Mouse (Mus musculus): ENCODE data around the gene Cdc45.

DNA sequence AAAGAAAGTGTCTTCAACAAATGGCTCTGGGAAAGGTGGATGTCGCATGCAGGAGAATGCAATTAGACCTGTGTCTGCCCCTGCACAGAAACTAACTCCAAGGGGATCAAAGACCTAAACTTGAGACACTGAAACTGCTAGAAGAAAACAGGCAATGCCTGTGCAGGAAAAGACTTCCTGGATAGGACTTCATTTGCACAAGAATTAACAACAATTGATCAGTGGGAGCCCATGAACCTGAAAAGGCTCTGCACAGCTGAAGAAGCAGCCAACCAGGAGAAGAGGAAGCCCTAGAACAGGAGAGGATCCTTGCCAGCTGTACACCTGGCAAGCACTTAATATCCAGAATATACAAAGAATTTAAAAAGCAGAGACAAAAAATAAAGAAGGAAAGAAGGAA is 42.3 kb downstream of the Cdc45 start:
- TF ChIP-seq HCFC1 (IDR thresholded peaks at IDR 0.05; ENCODE audit: borderline replicate concordance, insufficient read depth, low read length) (no peak), CHD2 (IDR thresholded peaks at IDR 0.05; ENCODE audit: low read depth, low read length) (no peak), ZC3H11A (IDR thresholded peaks at IDR 0.05; ENCODE audit: borderline replicate concordance, low read depth, low read length) (no peak)
